Mouse (Mus musculus) brown adipose tissue, adult 24 weeks (tissue): Measurements from ENCODE around the gene Acad12. TPM values are rescaled to one million over a fixed set of nuclear protein-coding genes. Genes with fewer than 3 reads are reported as not detected.
"Not testable (repeated sequence)": the region's sequence is repeated elsewhere in the genome, so short reads cannot be mapped to it uniquely, and the experiment has no call there.

ENCODE experiments used
- H3K27ac ChIP-seq: fragments of 200-500 bp; replicated peaks from 2 replicates; pipeline ENCODE4 v1.5.1; 2012; ENCODE audit warnings: low read depth, mild to moderate bottlenecking, low read length
- H3K4me1 ChIP-seq: fragments of 200-500 bp; 2 replicates; pipeline ENCODE4 v1.6.1; 2012; ENCODE audit warnings: low read length, mixed read lengths; ENCODE audit not compliant: control insufficient read depth, insufficient read depth, insufficient read length
- H3K4me3 ChIP-seq: fragments of 200-500 bp; 2 replicates; pipeline ENCODE4 v1.5.1; 2012; ENCODE audit warnings: low read depth, mild to moderate bottlenecking, low read length, moderate library complexity; ENCODE audit not compliant: insufficient read depth
- polyA plus RNA-seq: library from polyadenylated mRNA; stranded (reverse); fragments of >200 nt; gene quantifications from 2 replicates; pipeline ENCODE4 v1.2.4, GENCODE M21; 2012; ENCODE audit not compliant: missing spikeins, insufficient read depth, insufficient read length

Gene Acad12
- polyA plus RNA-seq, 1 experiment, result 32.3 TPM

GRCm38 (mm10) chr5:121637296-121637695 lies 18.6 kb upstream of the Acad12 start:
- Histone ChIP-seq H3K27ac (no peak overlapping the region), H3K4me3 (no peak overlapping the region), H3K4me1 (no peaks in the 10 kb centered on the region)

DNA sequence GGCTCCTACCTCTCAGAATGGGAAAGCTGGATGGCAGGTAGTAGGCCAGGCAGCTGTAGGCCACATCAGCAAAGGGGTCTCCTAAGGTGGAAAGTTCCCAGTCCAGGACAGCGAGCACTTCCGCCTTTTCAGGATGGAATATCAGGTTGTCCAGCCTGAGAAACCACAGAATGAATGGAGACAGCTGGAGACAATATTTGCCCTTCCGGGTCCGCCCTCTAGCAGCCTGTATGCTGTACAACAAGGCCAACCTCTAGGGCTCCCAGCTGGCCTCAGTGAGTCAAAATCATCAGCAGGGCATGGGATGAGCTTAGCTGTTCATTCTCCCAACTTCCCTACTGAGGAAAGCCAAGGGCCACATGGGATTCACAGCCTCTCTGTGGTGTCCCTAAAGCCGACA lies 15.9 kb upstream of the Acad12 start:
- no peak overlapping the region for H3K4me3 ChIP-seq
- H3K4me1 ChIP-seq, result no peaks in the 10 kb centered on the region
- no peak overlapping the region for H3K27ac ChIP-seq

GRCm38 (mm10) chr5:121632804-121633203 lies 14.1 kb upstream of the Acad12 start:
- Histone ChIP-seq H3K4me1 (no peaks in the 10 kb centered on the region), H3K4me3 (no peak overlapping the region), H3K27ac (no peak overlapping the region)

GRCm38 (mm10) chr5:121631106-121631647 lies 12.4 kb upstream of the Acad12 start:
- not testable (repeated sequence) for H3K4me3 ChIP-seq, H3K27ac ChIP-seq, H3K4me1 ChIP-seq

GRCm38 (mm10) chr5:121627871-121628270 lies 9.1 kb upstream of the Acad12 start:
- Histone ChIP-seq H3K27ac (no peak overlapping the region), H3K4me3 (no peak overlapping the region), H3K4me1 (no peaks in the 10 kb centered on the region)

DNA sequence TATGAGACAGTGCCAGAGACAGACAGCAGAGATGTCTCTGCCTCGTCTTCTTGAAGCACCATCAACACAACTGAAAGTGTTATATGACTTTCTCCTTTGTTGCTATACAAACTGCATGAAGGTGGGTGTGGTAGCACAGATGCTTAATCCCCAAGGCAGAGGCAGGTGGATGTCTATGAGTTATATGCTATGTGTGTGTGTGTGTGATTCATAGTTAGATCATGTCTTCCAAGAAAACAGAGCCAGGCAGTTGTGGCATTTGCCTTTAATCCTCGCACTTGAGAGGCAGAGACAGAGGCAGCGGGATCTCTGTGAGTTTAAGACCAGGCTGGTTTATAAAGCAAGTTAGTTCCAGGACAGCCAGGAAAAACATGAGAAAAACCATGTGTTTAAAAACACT lies 4.5 kb upstream of the Acad12 start:
- H3K27ac ChIP-seq, result no peak overlapping the region
- 0 out of 2 replicates have a peak, but pooled peaks cover 3% of the 10 kb centered on the region for H3K4me1 ChIP-seq
- no peak overlapping the region for H3K4me3 ChIP-seq

DNA sequence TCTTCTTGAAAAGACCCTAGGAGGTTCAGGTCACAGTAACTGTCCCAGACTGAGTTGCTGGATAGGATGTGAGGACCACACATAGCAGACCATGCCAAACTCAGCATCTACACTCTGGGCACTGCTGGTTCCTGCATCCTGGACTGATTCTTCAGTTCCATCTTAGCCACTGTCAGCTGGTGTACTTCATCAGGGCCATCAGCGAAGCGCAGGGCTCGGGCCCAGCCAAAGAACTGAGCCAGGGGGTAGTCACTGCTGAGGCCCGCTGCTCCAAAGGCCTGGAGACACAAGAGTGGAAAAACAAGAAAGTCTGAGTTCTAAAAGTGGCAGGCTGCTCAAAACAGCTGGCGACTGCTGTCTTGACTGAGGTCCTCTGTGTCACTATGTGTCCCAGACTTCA lies 2.4 kb upstream of the Acad12 start:
- 0 out of 2 replicates have a peak, but pooled peaks cover 3% of the 10 kb centered on the region for H3K4me1 ChIP-seq
- no peak overlapping the region for H3K27ac ChIP-seq
- no peak overlapping the region for H3K4me3 ChIP-seq

DNA sequence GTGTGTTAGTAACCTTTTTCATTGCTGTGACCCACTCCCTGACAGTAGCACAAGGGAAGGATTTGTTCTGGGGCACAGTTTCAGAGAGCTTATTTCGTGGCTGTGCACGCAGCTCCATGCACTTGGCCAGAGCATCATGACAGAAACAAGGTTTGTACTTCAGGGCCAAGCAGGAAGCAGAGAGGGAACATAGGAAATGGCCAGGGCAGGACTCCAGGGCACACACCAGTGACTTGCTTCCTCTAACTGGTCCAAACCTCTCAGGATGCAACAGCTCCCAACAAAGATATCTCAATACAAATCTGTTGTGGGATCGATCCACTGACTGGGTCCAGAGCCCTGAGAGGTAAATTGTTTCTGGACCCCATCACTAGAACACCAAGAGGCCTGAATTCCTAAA lies 3.8 kb downstream of the Acad12 start:
- not testable (repeated sequence) for H3K4me1 ChIP-seq
- H3K27ac ChIP-seq, result 0 out of 2 replicates have a peak overlapping the region, but pooled peaks have one; percentile 12

GRCm38 (mm10) chr5:121612036-121612435 lies 6.7 kb downstream of the Acad12 start:
- Histone ChIP-seq H3K4me1 (no peaks in the 10 kb centered on the region), H3K4me3 (no peak overlapping the region), H3K27ac (no peak overlapping the region)

More for the DNA sequence above, 3.8 kb downstream of the Acad12 start:
- not testable (repeated sequence) for H3K4me3 ChIP-seq

DNA sequence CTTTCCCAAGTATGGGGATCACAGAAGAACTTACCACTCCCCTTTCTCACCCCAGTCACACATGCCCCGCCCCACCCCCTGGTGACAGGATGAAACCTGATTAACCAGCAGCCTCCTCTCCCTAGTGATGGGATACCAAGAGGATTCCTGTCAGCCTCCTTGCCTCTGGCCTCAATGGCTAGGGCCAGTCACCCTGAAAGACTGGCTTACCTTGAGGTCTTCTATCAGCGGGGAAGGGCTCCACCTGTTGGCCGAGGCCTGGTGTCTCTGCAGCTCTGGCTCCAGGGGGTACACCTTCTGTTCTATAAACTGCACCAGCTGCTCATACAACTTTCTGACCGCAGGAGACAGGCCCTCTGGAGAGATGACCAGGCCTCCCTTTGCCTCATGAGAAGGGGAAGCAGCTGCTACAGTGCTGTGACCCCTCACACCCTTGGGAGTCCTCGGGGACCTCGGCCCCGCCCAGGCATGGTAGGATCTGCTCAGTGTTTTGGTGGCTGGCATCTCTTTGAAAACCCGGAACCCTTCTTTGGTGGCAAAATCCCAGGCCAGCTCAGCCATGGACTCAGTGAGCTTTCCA lies 9.1 kb downstream of the Acad12 start:
- H3K4me1 ChIP-seq, H3K4me3 ChIP-seq: not testable (repeated sequence)

GRCm38 (mm10) chr5:121606151-121606550 lies 12.6 kb downstream of the Acad12 start:
- Histone ChIP-seq H3K4me1 (no peaks in the 10 kb centered on the region), H3K27ac (no peak overlapping the region), H3K4me3 (no peak overlapping the region)

More for the DNA sequence above, 9.1 kb downstream of the Acad12 start:
- not testable (repeated sequence) for H3K27ac ChIP-seq

DNA sequence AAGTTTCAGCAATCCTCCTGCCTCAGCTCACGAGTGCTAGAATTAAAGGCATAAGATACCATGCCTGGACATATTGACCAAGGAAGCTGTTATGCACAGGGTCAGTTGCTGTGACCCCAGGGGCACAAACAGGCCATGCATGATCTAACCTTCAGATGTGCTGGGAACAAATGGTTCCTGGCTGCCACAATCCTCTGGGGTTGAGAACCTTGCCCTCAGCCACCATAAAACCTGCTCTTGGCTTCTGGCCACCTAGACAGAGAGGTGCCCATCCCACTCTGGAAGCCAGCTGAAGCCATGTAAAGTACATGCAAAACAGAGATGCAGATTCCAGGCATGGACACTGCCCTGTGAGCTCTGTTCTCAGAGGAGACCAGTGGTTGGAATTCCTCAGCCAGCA lies 14.9 kb downstream of the Acad12 start:
- H3K4me3 ChIP-seq, H3K4me1 ChIP-seq, H3K27ac ChIP-seq: not testable (repeated sequence)

DNA sequence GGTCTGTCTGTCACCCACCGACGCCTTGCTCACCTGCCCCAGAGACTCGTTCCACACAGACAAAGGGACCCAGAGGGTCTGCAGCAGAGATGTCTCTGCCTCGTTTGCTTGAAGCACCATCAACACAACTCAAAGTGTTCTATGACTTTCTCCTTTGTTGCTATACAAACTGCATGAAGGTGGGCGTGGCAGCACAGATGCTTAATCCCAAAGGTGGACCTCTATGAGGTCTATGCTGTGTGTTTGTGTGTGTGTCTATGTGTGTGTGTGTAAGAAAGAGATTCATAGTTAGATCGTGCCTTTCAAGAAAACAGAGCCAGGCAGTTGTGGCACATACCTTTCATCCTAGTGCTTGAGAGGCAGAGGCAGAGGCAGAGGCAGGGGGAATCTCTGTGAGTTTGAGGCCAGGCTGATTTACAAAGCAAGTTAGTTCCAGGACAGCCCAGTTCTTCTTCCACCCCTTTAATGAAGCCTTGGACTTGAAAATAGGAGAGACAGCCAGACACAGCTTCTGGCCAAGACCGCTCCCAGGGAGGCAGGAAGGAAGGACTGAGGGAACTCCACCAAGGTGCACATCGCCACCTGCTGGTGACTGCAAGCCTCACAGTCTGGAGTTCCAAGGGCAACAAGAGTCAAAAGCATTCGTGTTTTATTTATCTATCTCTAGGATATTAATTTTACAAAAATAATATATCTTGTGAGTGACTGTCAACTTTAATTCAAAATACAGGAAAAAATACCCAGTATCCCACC lies 17.0 kb downstream of the Acad12 start:
- Histone ChIP-seq H3K27ac (peak overlapping the region; percentile 82), H3K4me3 (peak overlapping the region; percentile 41), H3K4me1 (no peaks in the 10 kb centered on the region)

GRCm38 (mm10) chr5:121598871-121599610 lies 19.7 kb downstream of the Acad12 start:
- H3K4me1 ChIP-seq, result peaks cover 3% of the 10 kb centered on the region; the same call in 1 of the 2 replicates
- H3K4me3 ChIP-seq, result no peak overlapping the region
- no peak overlapping the region for H3K27ac ChIP-seq

- Histone ChIP-seq H3K4me3 (no peak overlapping the region), H3K27ac (no peak overlapping the region)
These were observed 20.7 kb downstream of the Acad12 start for GRCm38 (mm10) chr5:121597991-121598537.

More at GRCm38 (mm10) chr5:121597991-121598537, 20.7 kb downstream of the Acad12 start:
- H3K4me1 ChIP-seq, result peaks cover 3% of the 10 kb centered on the region; the same call in 1 of the 2 replicates
